Comparison of ENCODE assay signal across 16 mouse cellular contexts in the genomic region with DNA sequence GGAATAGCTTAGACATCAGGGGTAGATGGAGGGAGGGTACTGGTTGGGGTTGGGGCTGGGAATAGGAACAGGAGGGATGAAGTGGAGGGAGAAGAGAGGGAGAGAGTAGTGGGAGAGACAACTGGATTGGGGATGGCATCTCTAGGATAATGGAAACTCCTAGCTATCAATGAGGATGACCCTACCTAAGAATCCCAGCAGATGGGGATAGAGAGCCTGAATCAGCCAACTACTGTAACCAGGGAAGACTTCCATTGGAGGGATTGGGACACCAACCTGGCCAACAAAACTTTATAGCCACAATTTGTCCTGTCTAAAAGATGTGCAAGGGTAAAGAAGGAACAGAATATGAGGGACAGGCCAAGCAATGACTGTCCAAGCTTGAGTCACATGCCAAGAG. TPM values are rescaled to one million over a fixed set of nuclear protein-coding genes. Genes with fewer than 3 reads are reported as not detected.
DNase-seq lines count a peak whose midpoint lies in the region; ATAC-seq and TF ChIP-seq lines count a peak whose summit lies in the region.
"Had no signal": no experiment of that assay in that cellular context is flagged by ENCODE, and none has a peak within 500 bp of the region (broad histone marks: within the 10 kb centered on the region; RNA-seq: fewer than 3 reads in every experiment).

No protein-coding gene starts in this region.

- no peak for TF ChIP-seq POLR2A in kidney, adult 2 months (IDR thresholded peaks at IDR 0.05; ENCODE audit: low read depth, low read length)

- no peaks in the 10 kb centered on the region for H3K9me3 ChIP-seq in kidney, embryonic 15.5 days (replicated peaks)
- no peaks in the 10 kb centered on the region for H3K9me3 ChIP-seq in midbrain, embryonic 10.5 days (replicated peaks)
- H3K9me3 ChIP-seq in midbrain, embryonic 13.5 days: no peaks in the 10 kb centered on the region
- H3K9me3 ChIP-seq in hindbrain, embryonic 13.5 days: no peaks in the 10 kb centered on the region
- H3K9me3 ChIP-seq: hindbrain, embryonic 12.5 days had no signal

- no peak overlapping the region for H3K4me2 ChIP-seq in kidney, embryonic 15.5 days
- H3K4me2 ChIP-seq in midbrain, embryonic 13.5 days (replicated peaks): no peak overlapping the region
- no peak overlapping the region for H3K4me2 ChIP-seq in hindbrain, embryonic 13.5 days
- H3K4me2 ChIP-seq: hindbrain, embryonic 12.5 days had no signal

- no peak overlapping the region for H3K9ac ChIP-seq in kidney, embryonic 15.5 days
- no peak overlapping the region for H3K9ac ChIP-seq in midbrain, embryonic 13.5 days (replicated peaks)
- H3K9ac ChIP-seq in hindbrain, embryonic 13.5 days: no peak overlapping the region
- H3K9ac ChIP-seq: hindbrain, embryonic 12.5 days; liver, embryonic 14.5 days had no signal

- no peaks in the 10 kb centered on the region for H3K36me3 ChIP-seq in kidney, adult 2 months (ENCODE audit: control insufficient read depth, insufficient read depth, low read length)
- H3K36me3 ChIP-seq in kidney, embryonic 15.5 days: no peaks in the 10 kb centered on the region
- H3K36me3 ChIP-seq in midbrain, embryonic 10.5 days: no peaks in the 10 kb centered on the region
- no peaks in the 10 kb centered on the region for H3K36me3 ChIP-seq in midbrain, embryonic 13.5 days
- H3K36me3 ChIP-seq in hindbrain, embryonic 13.5 days: no peaks in the 10 kb centered on the region
- H3K36me3 ChIP-seq: hindbrain, embryonic 12.5 days had no signal

- no peaks in the 10 kb centered on the region for H3K27me3 ChIP-seq in kidney, adult 2 months (replicated peaks; ENCODE audit: control insufficient read depth, insufficient read depth, low read length)
- H3K27me3 ChIP-seq in kidney, embryonic 15.5 days: no peaks in the 10 kb centered on the region
- H3K27me3 ChIP-seq in midbrain, embryonic 10.5 days (ENCODE audit: low read depth, poor library complexity, severe bottlenecking): no peaks in the 10 kb centered on the region
- H3K27me3 ChIP-seq in midbrain, embryonic 13.5 days: no peaks in the 10 kb centered on the region
- no peaks in the 10 kb centered on the region for H3K27me3 ChIP-seq in hindbrain, embryonic 13.5 days
- H3K27me3 ChIP-seq: hindbrain, embryonic 12.5 days had no signal

- peak; percentile 3 for DNase-seq in CD4-positive, CD25-positive, alpha-beta regulatory T cell, adult 2 months (ENCODE audit: low read depth, low spot score)
- DNase-seq in kidney, adult 2 months: peak; percentile 4
- peak; percentile 12 for DNase-seq in midbrain, embryonic 10.5 days (ENCODE audit: low spot score)
- DNase-seq: cerebellum, adult 9-11 months; heart, adult 18-20 months; spleen, adult 18-20 months had no signal

- H3K4me3 ChIP-seq in kidney, adult 2 months (ENCODE audit: insufficient read depth, low read depth, low read length): no peak overlapping the region
- no peak overlapping the region for H3K4me3 ChIP-seq in kidney, embryonic 15.5 days (replicated peaks)
- H3K4me3 ChIP-seq in midbrain, embryonic 10.5 days: no peak overlapping the region
- H3K4me3 ChIP-seq in midbrain, embryonic 13.5 days (replicated peaks): no peak overlapping the region
- H3K4me3 ChIP-seq in hindbrain, embryonic 13.5 days: no peak overlapping the region
- H3K4me3 ChIP-seq: hindbrain, embryonic 12.5 days had no signal

- no peak overlapping the region for H3K27ac ChIP-seq in kidney, adult 2 months (ENCODE audit: insufficient read depth, low read depth, low read length)
- H3K27ac ChIP-seq in kidney, embryonic 15.5 days: no peak overlapping the region
- no peak overlapping the region for H3K27ac ChIP-seq in midbrain, embryonic 10.5 days (replicated peaks)
- H3K27ac ChIP-seq in midbrain, embryonic 13.5 days: no peak overlapping the region
- no peak overlapping the region for H3K27ac ChIP-seq in hindbrain, embryonic 13.5 days
- H3K27ac ChIP-seq: hindbrain, embryonic 12.5 days; liver, embryonic 14.5 days had no signal

- H3K4me1 ChIP-seq in kidney, adult 2 months (ENCODE audit: control insufficient read depth, insufficient read depth, low read length): no peaks in the 10 kb centered on the region
- no peaks in the 10 kb centered on the region for H3K4me1 ChIP-seq in kidney, embryonic 15.5 days
- no peaks in the 10 kb centered on the region for H3K4me1 ChIP-seq in midbrain, embryonic 10.5 days
- no peaks in the 10 kb centered on the region for H3K4me1 ChIP-seq in midbrain, embryonic 13.5 days (replicated peaks)
- H3K4me1 ChIP-seq in hindbrain, embryonic 13.5 days (replicated peaks): no peaks in the 10 kb centered on the region
- H3K4me1 ChIP-seq: hindbrain, embryonic 12.5 days had no signal

- TF ChIP-seq CTCF in kidney, adult 2 months (conservative IDR thresholded peaks at IDR 0.05; ENCODE audit: insufficient read depth, insufficient read length, low read depth, low read length): no peak

- ATAC-seq in CD4-positive, CD25-positive, alpha-beta regulatory T cell, adult 4 months: no peak
- no peak for ATAC-seq in kidney, embryonic 15.5 days (replicated peaks; ENCODE audit: low FRiP score)
- ATAC-seq in midbrain, embryonic 13.5 days: no peak
- ATAC-seq in megakaryocyte progenitor cell, adult 5-6 weeks (replicated peaks; ENCODE audit: poor library complexity): 0 out of 2 replicates have a peak, but pooled peaks have one; percentile 21
- ATAC-seq in hindbrain, embryonic 13.5 days (ENCODE audit: low FRiP score): no peak

RNA-seq across cellular contexts. Expression of gene Gm4737, which starts 3.7 kb away (rescaled TPM):
- 10 to 100 TPM in 1 of 2 experiments, 1 to 10 TPM in 1; 3.9 to 14.6 TPM for polyA plus RNA-seq in CD4-positive, CD25-positive, alpha-beta regulatory T cell, adult 4 months (2017; shearing (Covaris generic))
- polyA plus RNA-seq in kidney, adult 2 months (2012; rRNA removed): 59.0 and 98.3 TPM in 2 replicates
- 3.4 TPM in 2 replicates for polyA plus RNA-seq in kidney, embryonic 15.5 days (2015; fragmentation: Nextera tagmentation; extraction: Ambion mirVana)
- polyA plus RNA-seq in midbrain, embryonic 10.5 days (2016; fragmentation: Nextera tagmentation; extraction: Ambion mirVana): 4.7 and 5.1 TPM in 2 replicates
- 1.4 and 3.1 TPM in 2 replicates for polyA plus RNA-seq in midbrain, embryonic 13.5 days (2015; fragmentation: Nextera tagmentation; extraction: Ambion mirVana)
- 5.8 and 7.5 TPM in 2 replicates for total RNA-seq in megakaryocyte progenitor cell, adult 5-6 weeks (2015)
- total RNA-seq in megakaryocyte progenitor cell, adult 5-6 weeks (2017): 11.5 and 20.0 TPM in 2 replicates
- 1.1 and 1.5 TPM in 2 replicates for polyA plus RNA-seq in hindbrain, embryonic 13.5 days (2015; fragmentation: Nextera tagmentation; extraction: Ambion mirVana)

RNA-seq across cellular contexts. Expression of gene Cd96, which starts 31.1 kb away (rescaled TPM):
- 100 to 1,000 TPM; 212 to 214 TPM for polyA plus RNA-seq in CD4-positive, CD25-positive, alpha-beta regulatory T cell, adult 4 months (2017; shearing (Covaris generic))
- polyA plus RNA-seq in kidney, adult 2 months (2012; rRNA removed): 0.07 and 0.86 TPM in 2 replicates
- polyA plus RNA-seq in kidney, embryonic 15.5 days (2015; fragmentation: Nextera tagmentation; extraction: Ambion mirVana): not detected in 2 replicates
- not detected in 2 replicates for polyA plus RNA-seq in midbrain, embryonic 10.5 days (2016; fragmentation: Nextera tagmentation; extraction: Ambion mirVana)
- polyA plus RNA-seq in midbrain, embryonic 13.5 days (2015; fragmentation: Nextera tagmentation; extraction: Ambion mirVana): not detected in 2 replicates
- total RNA-seq in megakaryocyte progenitor cell, adult 5-6 weeks (2015): 1.8 and 4.2 TPM in 2 replicates
- total RNA-seq in megakaryocyte progenitor cell, adult 5-6 weeks (2017): 2.0 and 3.8 TPM in 2 replicates
- polyA plus RNA-seq in hindbrain, embryonic 13.5 days (2015; fragmentation: Nextera tagmentation; extraction: Ambion mirVana): 0.09 TPM in 2 replicates
- total RNA-seq: left cerebral cortex, postnatal 25 days had no signal
- polyA plus RNA-seq: frontal cortex, adult 2 months; hindbrain, embryonic 12.5 days; kidney, embryonic 16.5 days had no signal

Comparison
In these comparisons a context has a peak if more than half of its experiments do, and no peak if none do; other contexts are left out.
1. RNA of gene Cd96, which starts 31.1 kb away (polyA plus RNA-seq): 212 to 214 TPM in CD4-positive, CD25-positive, alpha-beta regulatory T cell, adult 4 months; 0.07 to 0.86 TPM in kidney, adult 2 months, 0.09 TPM in hindbrain, embryonic 13.5 days, not detected in midbrain, embryonic 13.5 days, not detected in kidney, embryonic 15.5 days and not detected in midbrain, embryonic 10.5 days; every median in the first group is over 100 times any median in the second.
2. Peak in every context shown above with its lines, with median percentiles within 50 percentile points of each other: DNase-seq.